ENCODE assay signal across 25 mouse cellular contexts in genomic region chr1:127778611-127779010, GRCm38 (mm10). TPM values are rescaled to one million over a fixed set of nuclear protein-coding genes. Genes with fewer than 3 reads are reported as not detected.
A peak's percentile ranks its signal among the peaks of the same experiment; 100 is the strongest.
DNase-seq lines count a peak whose midpoint lies in the region; ATAC-seq and TF ChIP-seq lines count a peak whose summit lies in the region.
"Had no signal": no experiment of that assay in that cellular context is flagged by ENCODE, and none has a peak within 500 bp of the region (broad histone marks: within the 10 kb centered on the region; RNA-seq: fewer than 3 reads in every experiment).

No protein-coding gene starts in this region.

- H3K9ac ChIP-seq in heart, embryonic 12.5 days = no peak overlapping the region
- H3K9ac ChIP-seq in liver, embryonic 13.5 days = no peak overlapping the region
- no peak overlapping the region for H3K9ac ChIP-seq in liver, embryonic 11.5 days (ENCODE audit: low read depth, low read length)
- H3K9ac ChIP-seq: embryonic facial prominence, embryonic 13.5 days; embryonic facial prominence, embryonic 15.5 days; forebrain, embryonic 12.5 days had no signal

- no peak overlapping the region for H3K4me2 ChIP-seq in heart, embryonic 12.5 days
- 0 out of 2 replicates have a peak overlapping the region, but pooled peaks have one; percentile 5 for H3K4me2 ChIP-seq in liver, embryonic 13.5 days
- H3K4me2 ChIP-seq in liver, embryonic 11.5 days = no peak overlapping the region
- H3K4me2 ChIP-seq: embryonic facial prominence, embryonic 13.5 days; embryonic facial prominence, embryonic 15.5 days; forebrain, embryonic 12.5 days had no signal

- no peak for ATAC-seq in heart, embryonic 12.5 days (ENCODE audit: insufficient number of reproducible peaks, low FRiP score)
- no peak for ATAC-seq in liver, embryonic 13.5 days (ENCODE audit: low read depth)
- ATAC-seq in liver, embryonic 11.5 days (replicated peaks; ENCODE audit: low FRiP score) = no peak
- ATAC-seq: forebrain, embryonic 14.5 days; forebrain, embryonic 16.5 days had no signal

- no peak overlapping the region for H3ac ChIP-seq in C2C12 (ENCODE audit: control insufficient read depth, insufficient read length, low read depth)

- peak; percentile 69 for DNase-seq in heart, adult 11 months
- DNase-seq in liver, embryonic 13.5 days = no peak
- DNase-seq in liver, embryonic 11.5 days (ENCODE audit: low spot score) = no peak
- DNase-seq in right cerebral cortex, postnatal 10 days (ENCODE audit: low spot score in 2 of 2) = no peak
- DNase-seq: adrenal gland, adult 2 months; adrenal gland, postnatal 10 days; adrenal gland, postnatal 25 days; B cell, adult 2 months; cerebellum, adult 11 months; cerebellum, adult 18-20 months; cerebellum, adult 8-10 months; cerebellum, adult 9-11 months; cerebellum, postnatal 14 days; cerebellum, postnatal 36 days; embryo, embryonic 11 days had no signal

- H3K27me3 ChIP-seq in heart, embryonic 12.5 days (replicated peaks) = no peaks in the 10 kb centered on the region
- H3K27me3 ChIP-seq in liver, embryonic 13.5 days = no peaks in the 10 kb centered on the region
- no peaks in the 10 kb centered on the region for H3K27me3 ChIP-seq in liver, embryonic 11.5 days (replicated peaks; ENCODE audit: control insufficient read depth, insufficient read depth, low read length)
- H3K27me3 ChIP-seq in C2C12 (ENCODE audit: control insufficient read depth, insufficient read depth, insufficient read length) = no peaks in the 10 kb centered on the region
- H3K27me3 ChIP-seq: embryonic facial prominence, embryonic 13.5 days; embryonic facial prominence, embryonic 15.5 days; forebrain, embryonic 12.5 days had no signal

- TF ChIP-seq CTCF in C2C12 (IDR thresholded peaks at IDR 0.05; ENCODE audit: control insufficient read depth, insufficient read depth, insufficient read length) = no peak

- H3K9me3 ChIP-seq in heart, embryonic 12.5 days (replicated peaks) = no peaks in the 10 kb centered on the region
- H3K9me3 ChIP-seq in liver, embryonic 13.5 days (replicated peaks) = no peaks in the 10 kb centered on the region
- no peaks in the 10 kb centered on the region for H3K9me3 ChIP-seq in liver, embryonic 11.5 days (ENCODE audit: control insufficient read depth, low read length)
- H3K9me3 ChIP-seq: embryonic facial prominence, embryonic 13.5 days; embryonic facial prominence, embryonic 15.5 days; forebrain, embryonic 10.5 days; forebrain, embryonic 12.5 days had no signal

- H3K4me3 ChIP-seq in heart, embryonic 12.5 days = no peak overlapping the region
- no peak overlapping the region for H3K4me3 ChIP-seq in liver, embryonic 13.5 days (replicated peaks)
- H3K4me3 ChIP-seq in liver, embryonic 11.5 days (ENCODE audit: low read depth, low read length) = no peak overlapping the region
- no peak overlapping the region for H3K4me3 ChIP-seq in C2C12 (ENCODE audit: insufficient read depth, poor library complexity, severe bottlenecking)
- H3K4me3 ChIP-seq: embryonic facial prominence, embryonic 13.5 days; embryonic facial prominence, embryonic 15.5 days; erythroblast, embryonic 14.5 days; forebrain, embryonic 10.5 days; forebrain, embryonic 12.5 days had no signal

- peaks cover 95% of the 10 kb centered on the region for H3K79me3 ChIP-seq in C2C12 (ENCODE audit: low read depth)

- H3K79me2 ChIP-seq in C2C12 (ENCODE audit: control insufficient read depth, insufficient read depth) = peaks cover 97% of the 10 kb centered on the region

- H3K27ac ChIP-seq in heart, embryonic 12.5 days (ENCODE audit: poor library complexity, severe bottlenecking) = no peak overlapping the region
- peak overlapping the region; percentile 11; the same call in 1 of the 2 replicates for H3K27ac ChIP-seq in liver, embryonic 13.5 days
- no peak overlapping the region; the same call in 1 of the 2 replicates for H3K27ac ChIP-seq in liver, embryonic 11.5 days (ENCODE audit: low read depth, low read length)
- H3K27ac ChIP-seq: embryonic facial prominence, embryonic 13.5 days; embryonic facial prominence, embryonic 15.5 days; forebrain, embryonic 10.5 days; forebrain, embryonic 12.5 days had no signal

- H3K36me3 ChIP-seq in heart, embryonic 12.5 days = peaks cover 11% of the 10 kb centered on the region
- H3K36me3 ChIP-seq in liver, embryonic 13.5 days = peaks cover 26% of the 10 kb centered on the region
- peaks cover 5% of the 10 kb centered on the region; the same call in 1 of the 2 replicates for H3K36me3 ChIP-seq in liver, embryonic 11.5 days (ENCODE audit: control insufficient read depth, insufficient read depth, low read length)
- peaks cover 43% of the 10 kb centered on the region for H3K36me3 ChIP-seq in C2C12 (ENCODE audit: control insufficient read depth, insufficient read depth)
- H3K36me3 ChIP-seq: embryonic facial prominence, embryonic 15.5 days had no signal

- 80% methylated on average over 3 of the region's 3 CpGs for WGBS in heart, embryonic 12.5 days
- WGBS in liver, embryonic 13.5 days (ENCODE audit: insufficient replicate concordance) = 80% methylated on average over 3 of the region's 3 CpGs
- 86% methylated on average over 3 of the region's 3 CpGs for WGBS in liver, embryonic 11.5 days

- H3K4me1 ChIP-seq in heart, embryonic 12.5 days (replicated peaks) = peaks cover 65% of the 10 kb centered on the region
- H3K4me1 ChIP-seq in liver, embryonic 13.5 days (replicated peaks) = peaks cover 71% of the 10 kb centered on the region
- peaks cover 38% of the 10 kb centered on the region for H3K4me1 ChIP-seq in liver, embryonic 11.5 days (replicated peaks; ENCODE audit: control insufficient read depth, insufficient read depth, low read length)

TF ChIP-seq in C2C12, 6 proteins besides CTCF, POLR2A, EP300 and RAD21:
- TF ChIP-seq MAX (IDR thresholded peaks at IDR 0.05) = no peak
- no peak for TF ChIP-seq USF1 (IDR thresholded peaks at IDR 0.05; ENCODE audit: low read depth)
- TF ChIP-seq FOSL1 (IDR thresholded peaks at IDR 0.05; ENCODE audit: insufficient read depth, low read length, poor library complexity, severe bottlenecking) = no peak
- no peak for TF ChIP-seq MYOG (IDR thresholded peaks at IDR 0.05; ENCODE audit: control insufficient read depth, extremely low read depth, insufficient read length)
- TF ChIP-seq MYOD1 (IDR thresholded peaks at IDR 0.05; ENCODE audit: control insufficient read depth, insufficient read length, low read depth) = peak; percentile 22
- no peak for TF ChIP-seq CEBPB (IDR thresholded peaks at IDR 0.05; ENCODE audit: low read depth)

RNA-seq across cellular contexts. Expression of gene Ccnt2, which starts 4.6 kb away (rescaled TPM):
- polyA plus RNA-seq in heart, embryonic 12.5 days (2016; fragmentation: Nextera tagmentation; extraction: Ambion mirVana) = 65.4 and 70.9 TPM in 2 replicates
- 28.0 and 32.9 TPM in 2 replicates for polyA plus RNA-seq in liver, embryonic 13.5 days (2015; fragmentation: Nextera tagmentation; extraction: Ambion mirVana)
- polyA plus RNA-seq in liver, embryonic 11.5 days (2014; fragmentation: Nextera tagmentation; extraction: Ambion mirVana) = 64.6 and 68.2 TPM in 2 replicates
- polyA plus RNA-seq in C2C12 (2012; fragmentation: generic; extraction: Trizol) = 6.0 TPM

RNA-seq across cellular contexts. Expression of gene Acmsd, which starts 49.4 kb away (rescaled TPM):
- polyA plus RNA-seq in heart, embryonic 12.5 days (2016; fragmentation: Nextera tagmentation; extraction: Ambion mirVana) = 0.18 and 0.42 TPM in 2 replicates
- 9.2 and 10.9 TPM in 2 replicates for polyA plus RNA-seq in liver, embryonic 13.5 days (2015; fragmentation: Nextera tagmentation; extraction: Ambion mirVana)
- polyA plus RNA-seq in liver, embryonic 11.5 days (2014; fragmentation: Nextera tagmentation; extraction: Ambion mirVana) = 7.2 and 7.3 TPM in 2 replicates
- polyA plus RNA-seq in C2C12 (2012; fragmentation: generic; extraction: Trizol) = not detected
- polyA plus RNA-seq: adrenal gland, adult 2 months; brain, embryonic 14.5 days; embryonic facial prominence, embryonic 13.5 days; forebrain, embryonic 14.5 days; forebrain, embryonic 16.5 days had no signal
